Mouse (Mus musculus) lung, postnatal 0 days (tissue): Measurements from ENCODE around the gene Hpse2.
A peak's percentile ranks its signal among the peaks of the same experiment; 100 is the strongest.

Source experiments
- CTCF ChIP-seq: IDR thresholded peaks from 2 replicates; pipeline ENCODE4 v1.5.1; 2016; ENCODE audit warnings: antibody characterized with exemption, mild to moderate bottlenecking
- EP300 ChIP-seq: IDR thresholded peaks from 2 replicates; pipeline ENCODE4 v1.6.1; 2016; ENCODE audit warnings: antibody characterized with exemption, mild to moderate bottlenecking, control low read depth

DNA sequence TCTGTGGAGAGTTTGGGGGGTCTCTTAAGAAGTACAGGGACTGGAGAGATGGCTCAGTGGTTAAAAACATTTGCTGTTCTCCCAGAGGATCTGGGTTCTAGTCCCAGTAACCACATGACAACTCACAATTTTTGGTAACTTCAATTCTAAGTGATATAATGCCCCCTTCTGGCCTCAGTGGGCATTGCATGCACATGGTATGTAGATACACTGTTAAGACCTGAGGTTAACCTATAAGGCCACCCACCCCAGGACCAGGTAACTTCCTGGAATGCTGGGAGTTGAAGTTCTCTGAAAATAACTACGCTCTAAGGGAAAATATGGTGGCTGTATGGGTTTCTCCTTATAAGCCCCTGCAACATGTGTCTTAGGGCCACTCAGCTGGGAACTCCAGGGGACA, 611.3 kb downstream of the Hpse2 start:
- TF ChIP-seq CTCF (peak; percentile 56), EP300 (no peak)
